Mouse (Mus musculus): Measurements from ENCODE around the gene Rnase1.

DNA sequence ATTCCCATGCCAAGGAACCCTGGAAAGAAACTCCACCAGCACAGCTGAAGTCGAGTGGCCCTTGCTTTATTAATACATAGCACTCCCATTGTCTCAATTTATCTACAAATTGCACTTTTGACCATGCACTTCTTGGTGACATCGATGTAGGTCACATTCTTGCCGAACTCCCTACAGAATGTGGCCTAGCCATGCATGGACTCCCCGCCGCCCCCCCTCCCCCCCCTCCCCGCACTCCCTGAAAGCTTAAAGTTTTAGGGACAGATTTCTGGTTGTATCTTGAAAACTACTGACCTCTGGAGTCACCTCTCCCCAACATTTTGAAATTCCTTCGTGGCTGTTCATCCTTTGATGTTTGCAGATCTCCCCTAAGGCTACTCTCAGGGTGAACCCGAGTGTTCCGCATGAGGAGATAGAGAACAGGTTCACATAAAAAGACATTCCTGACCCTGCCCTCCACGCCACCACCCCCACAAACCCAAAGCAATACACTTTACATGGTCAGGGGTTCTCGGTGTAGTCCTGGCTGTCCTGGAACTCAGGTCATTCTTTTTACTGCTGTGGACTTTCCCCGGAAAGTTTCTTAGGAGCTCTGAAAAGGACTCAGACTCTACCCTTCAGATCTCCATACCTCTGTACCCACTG is 32.5 kb downstream of the Rnase1 start, which contains the start of gene Eddm3b:
- no peak for TF ChIP-seq CTCF (IDR thresholded peaks at IDR 0.05; ENCODE audit: control insufficient read depth, insufficient read depth, insufficient replicate concordance, low read depth, low read length)
- no peak for TF ChIP-seq POLR2A (IDR thresholded peaks at IDR 0.05; ENCODE audit: control insufficient read depth, low read depth, low read length)

Data from testis, adult 2 months (tissue).